Mouse (Mus musculus) hindbrain, embryonic 12.5 days (tissue): ENCODE results near the gene Lrrc47. TPM values are rescaled to one million over a fixed set of nuclear protein-coding genes. Genes with fewer than 3 reads are reported as not detected.
A peak's percentile ranks its signal among the peaks of the same experiment; 100 is the strongest.

Source experiments
- ATAC-seq: fragments of 200-750 bp; cut with Nextera tagmentation; 2 replicates; pipeline ENCODE4 v1.8.0; 2017; ENCODE audit warnings: moderate TSS enrichment; ENCODE audit not compliant: low FRiP score
- H3K27ac ChIP-seq: fragments of 300-500 bp; sonication (generic); 2 replicates; pipeline ENCODE4 v1.5.1; 2016; ENCODE audit warnings: mild to moderate bottlenecking
- H3K27me3 ChIP-seq: fragments of 300-500 bp; sonication (generic); 2 replicates; pipeline ENCODE4 v1.6.1; 2016; ENCODE audit warnings: mild to moderate bottlenecking
- H3K36me3 ChIP-seq: fragments of 300-500 bp; sonication (generic); 2 replicates; pipeline ENCODE4 v1.6.1; 2016; ENCODE audit warnings: mild to moderate bottlenecking
- H3K4me1 ChIP-seq: fragments of 300-500 bp; sonication (generic); 2 replicates; pipeline ENCODE4 v1.6.1; 2016
- H3K4me2 ChIP-seq: fragments of 300-500 bp; sonication (generic); replicated peaks from 2 replicates; pipeline ENCODE4 v1.6.1; 2016; ENCODE audit warnings: mild to moderate bottlenecking
- H3K4me3 ChIP-seq: fragments of 300-500 bp; sonication (generic); 2 replicates; pipeline ENCODE4 v1.5.1; 2016; ENCODE audit warnings: mild to moderate bottlenecking
- H3K9ac ChIP-seq: fragments of 300-500 bp; sonication (generic); 2 replicates; pipeline ENCODE4 v1.6.1; 2016; ENCODE audit warnings: mild to moderate bottlenecking, moderate library complexity
- H3K9me3 ChIP-seq: fragments of 300-500 bp; sonication (generic); replicated peaks from 2 replicates; pipeline ENCODE4 v1.6.1; 2016; ENCODE audit warnings: mild to moderate bottlenecking
- WGBS: fragments of 180-500 bp; shearing (Covaris S2); methylation state at CpG from one replicate; pipeline ENCODE4 v1.1.7; 2016; 5-methylcytosine and 5-hydroxymethylcytosine counted together
- polyA plus RNA-seq: library from polyadenylated mRNA; unstranded; fragments of >200 nt; fragmentation: Nextera tagmentation; extraction: Ambion mirVana; gene quantifications from 2 replicates; pipeline ENCODE4 v1.2.1, GENCODE M21; 2016

The Lrrc47 gene
- polyA plus RNA-seq, 1 experiment from 2014 or later: 36.4 TPM

DNA sequence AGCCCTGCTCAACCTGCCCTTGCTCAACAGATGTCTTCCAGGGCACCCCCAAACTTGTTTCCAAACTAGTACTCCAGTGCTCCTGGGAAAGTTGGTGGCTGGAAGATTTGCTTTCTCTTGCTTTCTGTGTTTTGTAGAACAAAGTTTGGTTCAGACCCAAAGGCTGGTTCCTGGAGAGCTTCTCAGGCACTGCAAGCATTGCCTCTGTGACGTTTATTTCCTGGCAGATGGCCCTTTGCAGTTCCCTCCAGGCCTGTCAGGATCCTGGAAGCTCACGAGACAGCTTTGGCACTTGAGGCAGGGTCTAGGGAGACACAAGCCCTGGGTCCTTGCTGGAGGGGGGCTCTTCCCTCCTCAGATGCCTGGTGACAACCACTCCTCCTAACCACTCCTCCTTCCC, 45.1 kb downstream of the Lrrc47 start:
- Histone ChIP-seq H3K27me3 (peaks cover 4% of the 10 kb centered on the region), H3K36me3 (no peaks in the 10 kb centered on the region), H3K27ac (no peak overlapping the region), H3K4me2 (no peak overlapping the region), H3K4me1 (no peaks in the 10 kb centered on the region), H3K9me3 (no peaks in the 10 kb centered on the region), H3K4me3 (no peak overlapping the region), H3K9ac (no peak overlapping the region)
- ATAC-seq: no peak
- WGBS: 69% methylated on average over 2 of the region's 2 CpGs

DNA sequence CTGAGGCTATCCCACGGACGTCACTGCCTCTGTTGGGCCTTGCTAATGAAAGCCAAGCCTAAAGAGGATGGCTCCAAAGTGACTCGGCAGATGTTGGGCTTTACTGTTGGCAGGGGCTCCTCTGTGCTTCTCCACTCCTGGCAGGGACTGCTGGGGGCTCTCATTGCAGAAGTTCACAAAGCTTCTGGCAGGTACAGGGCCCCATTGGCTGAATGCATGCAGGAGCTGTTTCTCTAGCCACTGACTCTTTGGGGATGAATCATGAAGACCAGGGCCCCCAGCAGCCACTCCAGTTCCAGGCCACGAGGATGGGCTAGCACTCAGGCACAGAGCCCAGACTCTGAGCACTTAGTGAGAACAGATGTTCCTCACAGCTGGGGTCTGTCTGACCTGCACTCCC, 46.2 kb downstream of the Lrrc47 start:
- H3K36me3 ChIP-seq: no peaks in the 10 kb centered on the region
- no peak for ATAC-seq
- H3K27ac ChIP-seq: no peak overlapping the region
- no peaks in the 10 kb centered on the region for H3K4me1 ChIP-seq
- peaks cover 6% of the 10 kb centered on the region for H3K27me3 ChIP-seq
- H3K4me2 ChIP-seq: no peak overlapping the region
- H3K4me3 ChIP-seq: no peak overlapping the region
- H3K9me3 ChIP-seq: no peaks in the 10 kb centered on the region
- H3K9ac ChIP-seq: no peak overlapping the region
- WGBS: 66% methylated on average over 4 of the region's 4 CpGs

- Histone ChIP-seq H3K4me2 (no peak overlapping the region), H3K4me3 (no peak overlapping the region), H3K27ac (no peak overlapping the region), H3K4me1 (no peaks in the 10 kb centered on the region), H3K9me3 (no peaks in the 10 kb centered on the region), H3K9ac (no peak overlapping the region), H3K27me3 (peaks cover 15% of the 10 kb centered on the region), H3K36me3 (no peaks in the 10 kb centered on the region)
- ATAC-seq: 0 out of 2 replicates have a peak, but pooled peaks have one; percentile 40
- WGBS: 61% methylated on average over 14 of the region's 14 CpGs
Measured at GRCm38 (mm10) chr4:154064827-154065773, 53.6 kb downstream of the Lrrc47 start.

DNA sequence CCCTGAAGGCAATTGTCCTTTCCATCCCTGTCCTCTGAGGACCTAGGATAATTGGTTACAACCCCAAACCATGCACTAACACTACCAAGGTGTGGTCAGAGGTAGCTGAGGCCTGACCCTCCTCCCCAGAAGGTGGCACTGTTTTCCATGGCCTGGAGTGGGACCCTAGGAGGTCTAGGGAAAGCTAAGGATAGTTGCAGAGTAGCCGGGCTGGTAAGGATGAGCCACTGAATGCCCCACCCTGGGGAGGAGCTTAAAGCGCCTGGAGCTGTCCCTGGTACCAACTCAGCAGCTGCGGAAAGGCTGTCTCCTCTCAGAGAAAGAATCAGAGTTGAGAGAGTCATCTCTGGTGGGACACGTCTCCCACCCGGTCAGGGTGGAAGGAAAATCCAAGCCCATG, 59.4 kb downstream of the Lrrc47 start:
- no peak overlapping the region for H3K9ac ChIP-seq
- no peaks in the 10 kb centered on the region for H3K36me3 ChIP-seq
- ATAC-seq: peak; percentile 56; the same call in 1 of the 2 replicates
- H3K4me2 ChIP-seq: no peak overlapping the region
- under 1% methylated on average over 5 of the region's 5 CpGs for WGBS
- no peaks in the 10 kb centered on the region for H3K9me3 ChIP-seq
- no peak overlapping the region for H3K4me3 ChIP-seq
- no peak overlapping the region for H3K27ac ChIP-seq
- peaks cover 7% of the 10 kb centered on the region; the same call in 1 of the 2 replicates for H3K4me1 ChIP-seq
- H3K27me3 ChIP-seq: peaks cover 45% of the 10 kb centered on the region

Other genes with a start within 250 kb of the Lrrc47 start
- gene A430005L14Rik, start 54.5 kb upstream of the Lrrc47 start, polyA plus RNA-seq: 76.2 and 86.1 TPM in 2 replicates
- 9.8 and 10.9 TPM in 2 replicates for gene Dffb, start 36.6 kb upstream of the Lrrc47 start, polyA plus RNA-seq
- gene Cep104, start 36.5 kb upstream of the Lrrc47 start, polyA plus RNA-seq: 21.0 and 23.0 TPM in 2 replicates
- gene Smim1, start 14.5 kb downstream of the Lrrc47 start, polyA plus RNA-seq: 5.9 and 6.0 TPM in 2 replicates
- not detected in 2 replicates for gene Ccdc27, start 30.9 kb downstream of the Lrrc47 start, polyA plus RNA-seq
- 1.7 and 2.4 TPM in 2 replicates for gene Trp73, start 128.5 kb downstream of the Lrrc47 start, polyA plus RNA-seq
- gene Wrap73, start 130.6 kb downstream of the Lrrc47 start, polyA plus RNA-seq: 41.9 and 42.9 TPM in 2 replicates
- gene Tprgl, start 148.9 kb downstream of the Lrrc47 start, polyA plus RNA-seq: 154 and 159 TPM in 2 replicates
- 38.6 and 43.7 TPM in 2 replicates for gene Megf6, start 159.0 kb downstream of the Lrrc47 start, polyA plus RNA-seq